ENCODE assay signal across 14 mouse cellular contexts in genomic region chr12:71446177-71446891, GRCm38 (mm10).
DNase-seq lines count a peak whose midpoint lies in the region; ATAC-seq lines count a peak whose summit lies in the region.
"Had no signal": no experiment of that assay in that cellular context is flagged by ENCODE, and none has a peak within 500 bp of the region (broad histone marks: within the 10 kb centered on the region; RNA-seq: fewer than 3 reads in every experiment).

No protein-coding gene starts in this region.

- no peak for ATAC-seq in kidney, embryonic 15.5 days (replicated peaks; ENCODE audit: low FRiP score)
- ATAC-seq: CD4-positive, CD25-positive, alpha-beta regulatory T cell, adult 4 months; hindbrain, postnatal 0 days; Patski had no signal

- peak; percentile 28 for DNase-seq in heart, adult 8-10 months (ENCODE audit: low spot score)
- DNase-seq in heart, postnatal 4 days: no peak
- no peak for DNase-seq in embryonic facial prominence, embryonic 10.5 days (ENCODE audit: low spot score)
- peak; percentile 59 for DNase-seq in lung, postnatal 36 days
- DNase-seq in embryo, embryonic 10.5 days (ENCODE audit: low spot score): no peak
- DNase-seq in adrenal gland, adult (ENCODE audit: inconsistent age in 2 of 2, low spot score in 1 of 2): no peak
- DNase-seq: cerebellum, postnatal 36 days; layer of hippocampus, postnatal 36 days had no signal

- H3K27me3 ChIP-seq in embryonic facial prominence, embryonic 10.5 days (replicated peaks; ENCODE audit: low read depth, poor library complexity, severe bottlenecking): 0 out of 2 replicates have a peak, but pooled peaks cover 3% of the 10 kb centered on the region
- no peaks in the 10 kb centered on the region for H3K27me3 ChIP-seq in kidney, embryonic 15.5 days
- H3K27me3 ChIP-seq: Patski had no signal

- H3K4me3 ChIP-seq in embryonic facial prominence, embryonic 10.5 days: no peak overlapping the region
- H3K4me3 ChIP-seq in kidney, embryonic 15.5 days (replicated peaks): no peak overlapping the region
- H3K4me3 ChIP-seq: erythroblast, embryonic 14.5 days had no signal

- H3K27ac ChIP-seq in embryonic facial prominence, embryonic 10.5 days (replicated peaks): peak overlapping the region; percentile 57
- H3K27ac ChIP-seq in kidney, embryonic 15.5 days: peak overlapping the region; percentile 59; the same call in 1 of the 2 replicates
- H3K27ac ChIP-seq: hindbrain, postnatal 0 days; liver, embryonic 14.5 days had no signal

- 75% methylated on average over 8 of the region's 8 CpGs for whole genome bisulfite sequencing in embryonic facial prominence, embryonic 10.5 days
- 55% methylated on average over 8 of the region's 8 CpGs for WGBS in kidney, embryonic 15.5 days

- no peaks in the 10 kb centered on the region for H3K36me3 ChIP-seq in embryonic facial prominence, embryonic 10.5 days (replicated peaks)
- no peaks in the 10 kb centered on the region for H3K36me3 ChIP-seq in kidney, embryonic 15.5 days

- H3K9me3 ChIP-seq in embryonic facial prominence, embryonic 10.5 days: no peaks in the 10 kb centered on the region
- no peaks in the 10 kb centered on the region for H3K9me3 ChIP-seq in kidney, embryonic 15.5 days (replicated peaks)

- H3K4me1 ChIP-seq in embryonic facial prominence, embryonic 10.5 days: peaks cover 42% of the 10 kb centered on the region
- peaks cover 13% of the 10 kb centered on the region; the same call in 1 of the 2 replicates for H3K4me1 ChIP-seq in kidney, embryonic 15.5 days

- no peak overlapping the region for H3K4me2 ChIP-seq in kidney, embryonic 15.5 days

- no peak overlapping the region for H3K9ac ChIP-seq in kidney, embryonic 15.5 days
- H3K9ac ChIP-seq: liver, embryonic 14.5 days had no signal

Comparison
In these comparisons a context has a peak if more than half of its experiments do, and no peak if none do; other contexts are left out.
1. DNase-seq: peak in heart, adult 8-10 months (single experiment) and lung, postnatal 36 days (single experiment); none in heart, postnatal 4 days (single experiment), embryonic facial prominence, embryonic 10.5 days (single experiment), embryo, embryonic 10.5 days (single experiment) and adrenal gland, adult (0 of 2).